ENCODE assay signal across 17 mouse cellular contexts in the genomic region with DNA sequence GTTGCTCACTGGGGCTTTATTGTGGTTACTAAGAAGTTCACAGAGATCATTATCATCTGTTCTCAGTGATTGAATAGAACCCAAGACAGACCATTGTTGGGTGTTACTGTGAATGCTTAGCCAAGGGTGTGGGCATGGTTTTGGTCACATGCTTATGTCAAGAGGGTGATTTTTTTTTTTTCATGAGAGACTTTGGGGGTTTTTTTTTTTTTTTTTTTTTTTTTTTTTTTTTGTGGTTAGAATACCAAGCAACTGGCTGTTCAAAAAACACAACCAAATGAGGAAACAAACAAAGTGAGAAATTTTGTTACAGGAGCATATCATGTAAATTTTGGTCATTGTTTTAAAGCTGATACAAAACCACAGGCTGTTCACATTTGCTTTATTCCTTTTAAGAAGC.
"Had no signal": no experiment of that assay in that cellular context is flagged by ENCODE, and none has a peak within 500 bp of the region (broad histone marks: within the 10 kb centered on the region; RNA-seq: fewer than 3 reads in every experiment).

No protein-coding gene starts in this region.

- H3K27ac ChIP-seq: neural tube, embryonic 12.5 days; neural tube, embryonic 13.5 days; neural tube, embryonic 15.5 days; stomach, embryonic 15.5 days; stomach, postnatal 0 days had no signal

- H3K9me3 ChIP-seq: neural tube, embryonic 12.5 days; neural tube, embryonic 13.5 days; neural tube, embryonic 15.5 days; stomach, embryonic 15.5 days had no signal

- H3K36me3 ChIP-seq: neural tube, embryonic 12.5 days; neural tube, embryonic 13.5 days; neural tube, embryonic 15.5 days; stomach, embryonic 15.5 days had no signal

- H3K9ac ChIP-seq: neural tube, embryonic 12.5 days; neural tube, embryonic 13.5 days; neural tube, embryonic 15.5 days; stomach, embryonic 15.5 days had no signal

- H3K4me1 ChIP-seq: neural tube, embryonic 12.5 days; neural tube, embryonic 13.5 days; neural tube, embryonic 15.5 days; stomach, embryonic 15.5 days had no signal

- DNase-seq: retina, postnatal 1 day; right cerebral cortex, adult 18-20 months; right cerebral cortex, postnatal 14 days; right cerebral cortex, postnatal 25 days; right cerebral cortex, postnatal 4 days; spleen, adult 18-20 months; thymus, adult 18-20 months; thymus, adult 2 months; thymus, postnatal 14 days; thymus, postnatal 25 days; thymus, postnatal 36 days; thymus, postnatal 4 days had no signal

- H3K4me3 ChIP-seq: neural tube, embryonic 12.5 days; neural tube, embryonic 13.5 days; neural tube, embryonic 15.5 days; stomach, embryonic 15.5 days had no signal
